Mouse (Mus musculus) ES-Bruce4 (cell line): ENCODE measurements at regions not wholly inside any gene's neighbourhood (a gene's known extent, or its start where the extent isn't known, plus 50 kb on each side); places are given as distances from the start of the nearest gene placed in this dataset.

Experiments
- H3K27ac ChIP-seq: 2 replicates; pipeline ENCODE4 v1.5.1; 2012; ENCODE audit warnings: low read length, inconsistent platforms; ENCODE audit not compliant: insufficient read depth
- H3K27me3 ChIP-seq: 2 replicates; pipeline ENCODE4 v1.6.1; 2012; ENCODE audit warnings: mild to moderate bottlenecking, low read length, inconsistent platforms; ENCODE audit not compliant: control insufficient read depth, poor library complexity, insufficient read depth, severe bottlenecking
- H3K36me3 ChIP-seq: 2 replicates; pipeline ENCODE4 v1.6.1; 2012; ENCODE audit warnings: inconsistent platforms, mild to moderate bottlenecking, low read length, moderate library complexity; ENCODE audit not compliant: control insufficient read depth, poor library complexity, insufficient read depth, severe bottlenecking
- H3K4me1 ChIP-seq: one replicate; pipeline ENCODE4 v1.8.1; 2011; ENCODE audit warnings: low read length; ENCODE audit not compliant: control insufficient read depth, insufficient read depth
- H3K4me3 ChIP-seq: 2 replicates; pipeline ENCODE4 v1.5.1; 2011; ENCODE audit warnings: low read depth, mild to moderate bottlenecking, low read length
- H3K9ac ChIP-seq: 2 replicates; pipeline ENCODE4 v1.6.1; 2012; ENCODE audit warnings: low read depth, mild to moderate bottlenecking, inconsistent platforms; ENCODE audit not compliant: poor library complexity, severe bottlenecking
- H3K9me3 ChIP-seq: replicated peaks from 2 replicates; pipeline ENCODE4 v1.6.1; 2012; ENCODE audit warnings: mild to moderate bottlenecking, low read length, inconsistent platforms; ENCODE audit not compliant: control insufficient read depth, poor library complexity, insufficient read depth, severe bottlenecking
- CTCF ChIP-seq: IDR thresholded peaks from one replicate; pipeline ENCODE4 v1.8.1; 2011; ENCODE audit warnings: low read depth, low read length
- EP300 ChIP-seq: IDR thresholded peaks from 2 replicates; pipeline ENCODE4 v1.6.1; 2011; ENCODE audit warnings: low read depth, low read length; ENCODE audit not compliant: insufficient read depth
- POLR2A ChIP-seq: IDR thresholded peaks from one replicate; pipeline ENCODE4 v1.8.1; 2011; ENCODE audit warnings: low read length; ENCODE audit not compliant: insufficient read depth

GRCm38 (mm10) chr16:30678708-30679492 is 79.4 kb downstream of the Fam43a start:
- no peaks in the 10 kb centered on the region for H3K36me3 ChIP-seq
- H3K9me3 ChIP-seq = no peaks in the 10 kb centered on the region
- H3K4me3 ChIP-seq = no peak overlapping the region
- no peaks in the 10 kb centered on the region for H3K27me3 ChIP-seq
- H3K27ac ChIP-seq = no peak overlapping the region
- H3K4me1 ChIP-seq = no peaks in the 10 kb centered on the region
- H3K9ac ChIP-seq = no peak overlapping the region
- TF ChIP-seq CTCF = no peak
- TF ChIP-seq EP300 = no peak
- TF ChIP-seq POLR2A = no peak

GRCm38 (mm10) chr16:30679493-30679811 is 79.9 kb downstream of the Fam43a start:
- Histone ChIP-seq H3K27me3 (no peaks in the 10 kb centered on the region), H3K9me3 (0 out of 2 replicates have a peak, but pooled peaks cover under 1% of the 10 kb centered on the region), H3K9ac (no peak overlapping the region), H3K4me1 (no peaks in the 10 kb centered on the region), H3K27ac (no peak overlapping the region), H3K4me3 (no peak overlapping the region), H3K36me3 (no peaks in the 10 kb centered on the region)
- TF ChIP-seq CTCF = no peak
- no peak for TF ChIP-seq EP300
- TF ChIP-seq POLR2A = no peak

- H3K27me3 ChIP-seq = no peaks in the 10 kb centered on the region
- H3K27ac ChIP-seq = no peak overlapping the region
- 0 out of 2 replicates have a peak, but pooled peaks cover 2% of the 10 kb centered on the region for H3K9me3 ChIP-seq
- H3K4me1 ChIP-seq = no peaks in the 10 kb centered on the region
- no peak overlapping the region for H3K9ac ChIP-seq
- H3K4me3 ChIP-seq = no peak overlapping the region
- TF ChIP-seq CTCF (no peak), EP300 (no peak), POLR2A (no peak)
- no peaks in the 10 kb centered on the region for H3K36me3 ChIP-seq
Observed at GRCm38 (mm10) chr16:30681421-30681820, 81.9 kb downstream of the Fam43a start.

GRCm38 (mm10) chr16:30683986-30684385 is 84.5 kb downstream of the Fam43a start:
- Histone ChIP-seq H3K27ac (no peak overlapping the region), H3K27me3 (no peaks in the 10 kb centered on the region), H3K4me3 (no peak overlapping the region), H3K36me3 (no peaks in the 10 kb centered on the region), H3K9ac (no peak overlapping the region), H3K9me3 (0 out of 2 replicates have a peak, but pooled peaks cover 2% of the 10 kb centered on the region), H3K4me1 (peaks cover 7% of the 10 kb centered on the region)
- no peak for TF ChIP-seq POLR2A
- TF ChIP-seq CTCF = no peak
- TF ChIP-seq EP300 = no peak

GRCm38 (mm10) chr16:30686536-30686935 is 87.0 kb downstream of the Fam43a start:
- Histone ChIP-seq H3K9ac (no peak overlapping the region), H3K4me1 (peaks cover 7% of the 10 kb centered on the region), H3K9me3 (0 out of 2 replicates have a peak, but pooled peaks cover 2% of the 10 kb centered on the region), H3K27ac (no peak overlapping the region), H3K36me3 (no peaks in the 10 kb centered on the region), H3K27me3 (no peaks in the 10 kb centered on the region), H3K4me3 (no peak overlapping the region)
- TF ChIP-seq CTCF = no peak
- no peak for TF ChIP-seq EP300
- no peak for TF ChIP-seq POLR2A

GRCm38 (mm10) chr16:30687225-30687624 is 87.7 kb downstream of the Fam43a start:
- TF ChIP-seq POLR2A (no peak), CTCF (no peak), EP300 (no peak)
- H3K4me3 ChIP-seq = no peak overlapping the region
- H3K27ac ChIP-seq = no peak overlapping the region
- H3K36me3 ChIP-seq = no peaks in the 10 kb centered on the region
- no peak overlapping the region for H3K9ac ChIP-seq
- H3K27me3 ChIP-seq = no peaks in the 10 kb centered on the region
- H3K4me1 ChIP-seq = peaks cover 7% of the 10 kb centered on the region
- H3K9me3 ChIP-seq = 0 out of 2 replicates have a peak, but pooled peaks cover 2% of the 10 kb centered on the region
